Mouse (Mus musculus): Measurements from ENCODE around the gene Olig2. TPM values are rescaled to one million over a fixed set of nuclear protein-coding genes. Genes with fewer than 3 reads are reported as not detected.

Gene Olig2
- total and polyA plus RNA-seq, 3 experiments = not detected

DNA sequence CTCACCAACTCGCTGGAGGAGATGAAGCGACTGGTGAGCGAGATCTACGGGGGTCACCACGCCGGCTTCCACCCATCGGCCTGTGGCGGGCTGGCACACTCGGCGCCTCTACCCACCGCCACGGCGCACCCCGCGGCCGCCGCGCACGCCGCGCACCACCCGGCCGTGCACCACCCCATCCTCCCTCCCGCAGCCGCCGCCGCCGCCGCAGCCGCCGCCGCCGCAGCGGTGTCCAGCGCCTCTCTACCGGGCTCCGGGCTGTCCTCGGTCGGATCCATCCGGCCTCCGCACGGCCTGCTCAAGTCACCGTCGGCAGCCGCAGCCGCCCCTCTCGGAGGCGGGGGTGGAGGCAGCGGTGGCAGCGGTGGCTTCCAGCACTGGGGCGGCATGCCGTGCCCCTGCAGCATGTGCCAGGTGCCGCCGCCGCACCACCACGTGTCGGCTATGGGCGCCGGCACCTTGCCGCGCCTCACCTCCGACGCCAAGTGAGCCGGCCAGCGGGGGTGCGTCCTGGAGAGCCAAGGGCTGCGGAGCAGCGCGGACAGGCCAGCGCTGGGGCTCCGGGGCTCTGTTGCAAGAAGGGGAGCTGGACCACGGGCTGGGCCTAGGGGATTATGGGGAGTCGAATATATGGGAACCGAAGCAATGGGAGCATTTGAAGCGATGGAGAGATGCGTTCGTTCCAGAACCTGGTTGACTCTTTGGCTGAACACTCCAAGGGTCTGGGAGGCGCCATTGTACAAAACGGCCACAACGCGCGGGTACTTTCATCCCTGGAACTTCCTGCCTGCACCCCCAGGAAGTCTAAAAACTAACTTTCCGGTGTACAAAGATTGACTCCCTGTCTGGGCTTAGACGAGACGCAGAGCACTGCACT, 1.9 kb downstream of the Olig2 start:
- dilution Hi-C loops (cut with MboI; ENCODE audit: extremely low pct_ligation_motif_present, extremely low pct_unique_long_range_greater_than_20kb, low sequenced_read_pairs) = no loop called here
- no peak overlapping the region for H3K27ac ChIP-seq (ENCODE audit: insufficient read depth, low read depth)
- H3K4me2 ChIP-seq (ENCODE audit: insufficient read depth, low read depth, poor library complexity, severe bottlenecking) = no peak overlapping the region
- H3K36me3 ChIP-seq (replicated peaks in 1 of 2; ENCODE audit: control insufficient read depth in 1 of 2, insufficient read depth in 1 of 2, low read length in 1 of 2) = no peaks in the 10 kb centered on the region
- TF ChIP-seq USF1 (IDR thresholded peaks at IDR 0.05; ENCODE audit: low read depth, low read length) (no peak), MYC (IDR thresholded peaks at IDR 0.05; ENCODE audit: low read depth, low read length) (no peak), CHD2 (IDR thresholded peaks at IDR 0.05; ENCODE audit: low read length) (no peak), SMC3 (IDR thresholded peaks at IDR 0.05; ENCODE audit: low read depth, low read length) (no peak), MEF2A (IDR thresholded peaks at IDR 0.05; ENCODE audit: borderline replicate concordance, low read depth, low read length) (no peak), ZKSCAN1 (IDR thresholded peaks at IDR 0.05; ENCODE audit: borderline replicate concordance, low read depth, low read length) (no peak)
- no peak for DNase-seq (ENCODE audit: extremely low read depth)
- H3K4me3 ChIP-seq (replicated peaks in 1 of 3; ENCODE audit: low read depth in 2 of 3, low read length in 2 of 3, poor library complexity in 1 of 3) = no peak overlapping the region
- peaks cover 40% of the 10 kb centered on the region for H3K27me3 ChIP-seq (replicated peaks)
- peaks cover 38% of the 10 kb centered on the region for H3K9me3 ChIP-seq (replicated peaks; ENCODE audit: low read length)
- no peak overlapping the region for H3K9ac ChIP-seq (ENCODE audit: insufficient read depth, low read depth)
- no peaks in the 10 kb centered on the region for H3K79me2 ChIP-seq (replicated peaks; ENCODE audit: control insufficient read depth, extremely low read depth, insufficient read depth, poor library complexity, severe bottlenecking)
- in situ Hi-C loops (cut with MboI; ENCODE audit: low pct_ligation_motif_present, low pct_unique_long_range_greater_than_20kb, low sequenced_read_pairs) = no loop called here
- H3K4me1 ChIP-seq (ENCODE audit: control insufficient read depth in 1 of 2, insufficient read depth in 2 of 2) = no peaks in the 10 kb centered on the region

- peaks cover 35% of the 10 kb centered on the region for H3K9me3 ChIP-seq (replicated peaks; ENCODE audit: low read length)
- no peak overlapping the region for H3K4me2 ChIP-seq (ENCODE audit: insufficient read depth, low read depth, poor library complexity, severe bottlenecking)
- H3K4me1 ChIP-seq (ENCODE audit: control insufficient read depth in 1 of 2, insufficient read depth in 2 of 2) = no peaks in the 10 kb centered on the region
- no peaks in the 10 kb centered on the region for H3K36me3 ChIP-seq (replicated peaks in 1 of 2; ENCODE audit: control insufficient read depth in 1 of 2, insufficient read depth in 1 of 2, low read length in 1 of 2)
- no peak overlapping the region for H3K9ac ChIP-seq (ENCODE audit: insufficient read depth, low read depth)
- dilution Hi-C loops (cut with MboI; ENCODE audit: extremely low pct_ligation_motif_present, extremely low pct_unique_long_range_greater_than_20kb, low sequenced_read_pairs) = no loop called here
- no peak for TF ChIP-seq TBP (conservative IDR thresholded peaks at IDR 0.05; ENCODE audit: low read depth, low read length)
- no peak for TF ChIP-seq ELF1 (IDR thresholded peaks at IDR 0.05; ENCODE audit: low read depth, low read length)
- no peak for TF ChIP-seq ZMIZ1 (IDR thresholded peaks at IDR 0.05; ENCODE audit: low read depth, low read length)
- TF ChIP-seq RAD21 (IDR thresholded peaks at IDR 0.05; ENCODE audit: low read depth, low read length) = no peak
- no peak for TF ChIP-seq MAX (IDR thresholded peaks at IDR 0.05; ENCODE audit: low read length)
- TF ChIP-seq RCOR1 (conservative IDR thresholded peaks at IDR 0.05; ENCODE audit: low read depth, low read length) = no peak
- no peak for TF ChIP-seq HCFC1 (IDR thresholded peaks at IDR 0.05; ENCODE audit: low read depth, low read length)
- no peak for TF ChIP-seq POLR2AphosphoS2 (IDR thresholded peaks at IDR 0.05; ENCODE audit: low read depth, low read length)
- TF ChIP-seq PAX5 (IDR thresholded peaks at IDR 0.05; ENCODE audit: low read length) = no peak
- TF ChIP-seq BHLHE40 (IDR thresholded peaks at IDR 0.05; ENCODE audit: low read depth, low read length) = no peak
- TF ChIP-seq KAT2A (IDR thresholded peaks at IDR 0.05; ENCODE audit: insufficient replicate concordance, low read length) = no peak
- TF ChIP-seq ZC3H11A (IDR thresholded peaks at IDR 0.05; ENCODE audit: low read depth, low read length) = no peak
- no peak overlapping the region for H3K27ac ChIP-seq (ENCODE audit: insufficient read depth, low read depth)
- no peak overlapping the region for H3K4me3 ChIP-seq (replicated peaks in 1 of 3; ENCODE audit: low read depth in 2 of 3, low read length in 2 of 3, poor library complexity in 1 of 3)
- H3K79me2 ChIP-seq (replicated peaks; ENCODE audit: control insufficient read depth, extremely low read depth, insufficient read depth, poor library complexity, severe bottlenecking) = no peaks in the 10 kb centered on the region
- DNase-seq (ENCODE audit: extremely low read depth) = no peak
- peaks cover 43% of the 10 kb centered on the region for H3K27me3 ChIP-seq (replicated peaks)
- in situ Hi-C loops (cut with MboI; ENCODE audit: low pct_ligation_motif_present, low pct_unique_long_range_greater_than_20kb, low sequenced_read_pairs) = no loop called here
Measured at GRCm38 (mm10) chr16:91227760-91228043, 2.4 kb downstream of the Olig2 start.
